ENCODE assay signal across 9 mouse cellular contexts in the genomic region with DNA sequence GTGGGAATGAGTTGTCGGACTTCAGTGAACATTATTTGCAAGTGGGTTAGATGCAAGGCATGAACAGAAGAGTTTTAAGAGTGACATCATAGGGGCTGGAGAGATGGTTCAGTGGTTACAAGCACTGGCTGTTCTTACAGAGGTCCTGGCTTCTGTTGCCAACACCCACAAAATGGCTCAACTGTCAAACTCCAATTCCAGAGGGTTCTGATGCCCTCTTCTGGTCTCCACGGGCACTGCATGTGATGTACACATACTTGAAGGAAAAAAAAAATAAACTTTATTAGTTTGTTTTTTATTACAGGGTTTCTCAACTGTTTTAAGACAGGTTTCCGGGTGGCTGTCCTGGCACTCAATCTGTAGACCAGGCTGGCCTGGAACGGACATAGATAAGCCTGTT. TPM values are rescaled to one million over a fixed set of nuclear protein-coding genes. Genes with fewer than 3 reads are reported as not detected.
DNase-seq lines count a peak whose midpoint lies in the region; ATAC-seq lines count a peak whose summit lies in the region.
"Had no signal": no experiment of that assay in that cellular context is flagged by ENCODE, and none has a peak within 500 bp of the region (broad histone marks: within the 10 kb centered on the region; RNA-seq: fewer than 3 reads in every experiment).

No protein-coding gene starts in this region.

- no peaks in the 10 kb centered on the region for H3K36me3 ChIP-seq in hindbrain, embryonic 11.5 days (ENCODE audit: control insufficient read depth, insufficient read depth, low read length)
- H3K36me3 ChIP-seq in hindbrain, embryonic 16.5 days (ENCODE audit: control insufficient read depth, insufficient read depth, low read length): no peaks in the 10 kb centered on the region

- H3K4me1 ChIP-seq in hindbrain, embryonic 11.5 days (replicated peaks; ENCODE audit: control insufficient read depth, insufficient read depth, low read length): no peaks in the 10 kb centered on the region; the same call in none of the 2 replicates
- H3K4me1 ChIP-seq in hindbrain, embryonic 16.5 days (ENCODE audit: control insufficient read depth, insufficient read depth, low read depth, low read length): peaks cover 14% of the 10 kb centered on the region

- ATAC-seq in hindbrain, embryonic 11.5 days (ENCODE audit: low FRiP score): no peak
- ATAC-seq in hindbrain, embryonic 16.5 days: no peak
- no peak for ATAC-seq in megakaryocyte, adult 5-6 weeks (ENCODE audit: poor library complexity, severe bottlenecking)

- no peak overlapping the region for H3K9ac ChIP-seq in hindbrain, embryonic 11.5 days (ENCODE audit: low read depth, low read length)
- no peak overlapping the region for H3K9ac ChIP-seq in hindbrain, embryonic 16.5 days (ENCODE audit: low read depth, low read length)
- H3K9ac ChIP-seq: embryonic facial prominence, embryonic 13.5 days had no signal

- no peaks in the 10 kb centered on the region for H3K9me3 ChIP-seq in hindbrain, embryonic 11.5 days (ENCODE audit: control insufficient read depth, low read length)
- no peaks in the 10 kb centered on the region for H3K9me3 ChIP-seq in hindbrain, embryonic 16.5 days (ENCODE audit: control insufficient read depth, low read length)
- H3K9me3 ChIP-seq: embryonic facial prominence, embryonic 13.5 days had no signal

- 75% methylated on average over 4 of the region's 4 CpGs for WGBS in hindbrain, embryonic 11.5 days
- WGBS in hindbrain, embryonic 16.5 days: 74% methylated on average over 4 of the region's 4 CpGs

- H3K27ac ChIP-seq in hindbrain, embryonic 11.5 days (ENCODE audit: low read depth, low read length): no peak overlapping the region
- no peak overlapping the region for H3K27ac ChIP-seq in hindbrain, embryonic 16.5 days (ENCODE audit: low read depth, low read length)
- H3K27ac ChIP-seq: embryonic facial prominence, embryonic 13.5 days had no signal

- H3K4me3 ChIP-seq in hindbrain, embryonic 11.5 days (ENCODE audit: low read depth, low read length): no peak overlapping the region
- H3K4me3 ChIP-seq in hindbrain, embryonic 16.5 days (ENCODE audit: low read length): no peak overlapping the region
- H3K4me3 ChIP-seq: embryonic facial prominence, embryonic 13.5 days had no signal

- no peak overlapping the region for H3K4me2 ChIP-seq in hindbrain, embryonic 11.5 days (replicated peaks; ENCODE audit: low read depth, low read length)
- H3K4me2 ChIP-seq in hindbrain, embryonic 16.5 days (ENCODE audit: low read length): no peak overlapping the region
- H3K4me2 ChIP-seq: embryonic facial prominence, embryonic 13.5 days had no signal

- no peaks in the 10 kb centered on the region for H3K27me3 ChIP-seq in hindbrain, embryonic 11.5 days (ENCODE audit: control insufficient read depth, insufficient read depth, low read length)
- H3K27me3 ChIP-seq in hindbrain, embryonic 16.5 days (replicated peaks; ENCODE audit: control insufficient read depth, insufficient read depth, low read length): no peaks in the 10 kb centered on the region
- H3K27me3 ChIP-seq: embryonic facial prominence, embryonic 13.5 days had no signal

- peak; percentile 67 for DNase-seq in hindbrain, embryonic 11.5 days (ENCODE audit: low spot score)
- DNase-seq in 416B (ENCODE audit: low read depth): peak; percentile 81
- peak; percentile 7 for DNase-seq in Muller cell, postnatal 12 days (ENCODE audit: inconsistent ontology term)
- DNase-seq in cerebellum, postnatal 36 days: peak; percentile 61 to 69
- peak; percentile 38 to 79 for DNase-seq in kidney, postnatal 36 days
- DNase-seq in right cerebral cortex, postnatal 10 days (ENCODE audit: low spot score in 2 of 2): peak; percentile 54 to 56

RNA-seq across cellular contexts. Expression of a gene that starts 2.4 kb away (rescaled TPM):
- 94.3 and 99.7 TPM in 2 replicates for polyA plus RNA-seq in hindbrain, embryonic 11.5 days (2014; fragmentation: Nextera tagmentation; extraction: Ambion mirVana)
- 107 TPM in 2 replicates for polyA plus RNA-seq in hindbrain, embryonic 16.5 days (2015; fragmentation: Nextera tagmentation; extraction: Ambion mirVana)
- total RNA-seq in megakaryocyte, adult 5-6 weeks (2015): 35.4 and 37.2 TPM in 2 replicates
- 19.4 and 25.7 TPM in 2 replicates for total RNA-seq in megakaryocyte, adult 5-6 weeks (2017)

RNA-seq across cellular contexts. Expression of a gene that starts 28.7 kb away (rescaled TPM):
- polyA plus RNA-seq in hindbrain, embryonic 11.5 days (2014; fragmentation: Nextera tagmentation; extraction: Ambion mirVana): 1.6 and 1.9 TPM in 2 replicates
- polyA plus RNA-seq in hindbrain, embryonic 16.5 days (2015; fragmentation: Nextera tagmentation; extraction: Ambion mirVana): 67.4 and 77.9 TPM in 2 replicates
- total RNA-seq in megakaryocyte, adult 5-6 weeks (2015): not detected in 2 replicates
- total RNA-seq in megakaryocyte, adult 5-6 weeks (2017): not detected in 2 replicates

RNA-seq across cellular contexts. Expression of a gene that starts 36.6 kb away (rescaled TPM):
- polyA plus RNA-seq in hindbrain, embryonic 11.5 days (2014; fragmentation: Nextera tagmentation; extraction: Ambion mirVana): 443 and 465 TPM in 2 replicates
- 574 and 587 TPM in 2 replicates for polyA plus RNA-seq in hindbrain, embryonic 16.5 days (2015; fragmentation: Nextera tagmentation; extraction: Ambion mirVana)
- total RNA-seq in megakaryocyte, adult 5-6 weeks (2015): 73.6 and 82.9 TPM in 2 replicates
- total RNA-seq in megakaryocyte, adult 5-6 weeks (2017): 50.9 and 70.6 TPM in 2 replicates

RNA-seq across cellular contexts. Expression of a gene that starts 41.2 kb away (rescaled TPM):
- polyA plus RNA-seq in hindbrain, embryonic 11.5 days (2014; fragmentation: Nextera tagmentation; extraction: Ambion mirVana): 8.7 and 16.5 TPM in 2 replicates
- polyA plus RNA-seq in hindbrain, embryonic 16.5 days (2015; fragmentation: Nextera tagmentation; extraction: Ambion mirVana): 11.6 and 15.2 TPM in 2 replicates
- total RNA-seq in megakaryocyte, adult 5-6 weeks (2015): 67.0 and 70.0 TPM in 2 replicates
- 34.1 and 36.0 TPM in 2 replicates for total RNA-seq in megakaryocyte, adult 5-6 weeks (2017)

RNA-seq across cellular contexts. Expression of a gene that starts 47.9 kb away (rescaled TPM):
- polyA plus RNA-seq in hindbrain, embryonic 11.5 days (2014; fragmentation: Nextera tagmentation; extraction: Ambion mirVana): 321 and 337 TPM in 2 replicates
- 609 and 678 TPM in 2 replicates for polyA plus RNA-seq in hindbrain, embryonic 16.5 days (2015; fragmentation: Nextera tagmentation; extraction: Ambion mirVana)
- total RNA-seq in megakaryocyte, adult 5-6 weeks (2015): 129 and 159 TPM in 2 replicates
- 195 and 207 TPM in 2 replicates for total RNA-seq in megakaryocyte, adult 5-6 weeks (2017)

Comparison
In these comparisons a context has a peak if more than half of its experiments do, and no peak if none do; other contexts are left out.
1. RNA of a gene that starts 28.7 kb away (polyA plus RNA-seq): 67.4 to 77.9 TPM in hindbrain, embryonic 16.5 days; 1.6 to 1.9 TPM in hindbrain, embryonic 11.5 days; every median in the first group is over 10 times any median in the second.
2. DNase-seq: peak in every context shown above with its lines; median percentile 81 in 416B; 67 in hindbrain, embryonic 11.5 days; 65 in cerebellum, postnatal 36 days; 58 in kidney, postnatal 36 days; 55 in right cerebral cortex, postnatal 10 days; 7 in Muller cell, postnatal 12 days.